Comparison of ENCODE assay signal across 30 mouse cellular contexts in genomic region chr10:8962921-8963320, GRCm38 (mm10).
"Had no signal": no experiment of that assay in that cellular context is flagged by ENCODE, and none has a peak within 500 bp of the region (broad histone marks: within the 10 kb centered on the region; RNA-seq: fewer than 3 reads in every experiment).

No protein-coding gene starts in this region.

- H3K27ac ChIP-seq: limb, embryonic 10.5 days; limb, embryonic 12.5 days; limb, embryonic 13.5 days; limb, embryonic 15.5 days; liver, embryonic 12.5 days; liver, embryonic 13.5 days; liver, embryonic 14.5 days; liver, embryonic 15.5 days; lung, embryonic 15.5 days; macrophage; midbrain, embryonic 10.5 days; midbrain, embryonic 12.5 days; midbrain, embryonic 13.5 days; midbrain, embryonic 15.5 days; neural tube, embryonic 12.5 days had no signal

- DNase-seq: left cerebral cortex, postnatal 4 days; liver; liver, embryonic 13.5 days; liver, postnatal 0 days; lung, adult 18-20 months; lung, adult 2 months; lung, embryonic 14.5 days; lung, postnatal 10 days; lung, postnatal 14 days; lung, postnatal 36 days; lung, postnatal 4 days had no signal

- H3K4me2 ChIP-seq: limb, embryonic 12.5 days; limb, embryonic 13.5 days; limb, embryonic 15.5 days; liver, embryonic 11.5 days; liver, embryonic 12.5 days; liver, embryonic 13.5 days; liver, embryonic 15.5 days; lung, embryonic 14.5 days; lung, embryonic 15.5 days; midbrain, embryonic 12.5 days; midbrain, embryonic 13.5 days; midbrain, embryonic 15.5 days; neural tube, embryonic 12.5 days had no signal

- H3K9me3 ChIP-seq: limb, embryonic 10.5 days; limb, embryonic 12.5 days; limb, embryonic 13.5 days; limb, embryonic 15.5 days; liver, embryonic 12.5 days; liver, embryonic 13.5 days; liver, embryonic 15.5 days; lung, embryonic 15.5 days; megakaryocyte, embryonic 14.5 days; midbrain, embryonic 10.5 days; midbrain, embryonic 12.5 days; midbrain, embryonic 13.5 days; midbrain, embryonic 15.5 days; neural tube, embryonic 12.5 days had no signal

- H3K27me3 ChIP-seq: limb, embryonic 12.5 days; limb, embryonic 13.5 days; limb, embryonic 15.5 days; liver, embryonic 12.5 days; liver, embryonic 13.5 days; liver, embryonic 15.5 days; lung, embryonic 15.5 days; midbrain, embryonic 12.5 days; midbrain, embryonic 13.5 days; midbrain, embryonic 15.5 days; neural tube, embryonic 12.5 days had no signal

- H3K4me1 ChIP-seq: liver, embryonic 12.5 days; liver, embryonic 13.5 days; liver, embryonic 15.5 days; megakaryocyte, embryonic 14.5 days had no signal

- H3K36me3 ChIP-seq: limb, embryonic 10.5 days; limb, embryonic 12.5 days; limb, embryonic 13.5 days; limb, embryonic 15.5 days; liver, embryonic 12.5 days; liver, embryonic 13.5 days; liver, embryonic 15.5 days; lung, embryonic 15.5 days; midbrain, embryonic 10.5 days; midbrain, embryonic 12.5 days; midbrain, embryonic 13.5 days; midbrain, embryonic 15.5 days; neural tube, embryonic 12.5 days had no signal

- ATAC-seq: liver, embryonic 12.5 days; liver, postnatal 0 days; lung, postnatal 0 days; midbrain, embryonic 16.5 days had no signal

- H3K4me3 ChIP-seq: limb, embryonic 10.5 days; limb, embryonic 12.5 days; limb, embryonic 13.5 days; limb, embryonic 15.5 days; liver, embryonic 12.5 days; liver, embryonic 13.5 days; liver, embryonic 15.5 days; lung, embryonic 15.5 days; megakaryocyte, embryonic 14.5 days; midbrain, embryonic 10.5 days; midbrain, embryonic 12.5 days; midbrain, embryonic 13.5 days; midbrain, embryonic 15.5 days; myocyte; neural tube, embryonic 12.5 days had no signal

- H3K9ac ChIP-seq: limb, embryonic 12.5 days; limb, embryonic 13.5 days; limb, embryonic 15.5 days; liver, embryonic 12.5 days; liver, embryonic 13.5 days; liver, embryonic 14.5 days; liver, embryonic 15.5 days; liver, postnatal 0 days; lung, embryonic 14.5 days; lung, embryonic 15.5 days; midbrain, embryonic 12.5 days; midbrain, embryonic 13.5 days; midbrain, embryonic 15.5 days; neural tube, embryonic 12.5 days had no signal
